Mouse (Mus musculus) embryonic facial prominence, embryonic 14.5 days (tissue): ENCODE results near the gene Slc38a9. TPM values are rescaled to one million over a fixed set of nuclear protein-coding genes. Genes with fewer than 3 reads are reported as not detected.

Source experiments
- ATAC-seq: fragments of 200-750 bp; cut with Nextera tagmentation; 2 replicates; pipeline ENCODE4 v1.8.0; 2017; ENCODE audit warnings: low read depth, moderate number of reproducible peaks, moderate TSS enrichment
- DNase-seq: peaks from one replicate; pipeline ENCODE4 v3.0.0-alpha.2; 2015; ENCODE audit warnings: low spot score
- H3K27ac ChIP-seq: fragments of 300-500 bp; sonication (generic); replicated peaks from 2 replicates; pipeline ENCODE4 v1.5.1; 2014; ENCODE audit warnings: low read depth, mild to moderate bottlenecking, low read length, moderate library complexity
- H3K27me3 ChIP-seq: fragments of 300-500 bp; sonication (generic); replicated peaks from 2 replicates; pipeline ENCODE4 v1.6.1; 2014; ENCODE audit warnings: low read length; ENCODE audit not compliant: control insufficient read depth, insufficient read depth
- H3K36me3 ChIP-seq: fragments of 300-500 bp; sonication (generic); 2 replicates; pipeline ENCODE4 v1.6.1; 2014; ENCODE audit warnings: low read length, mixed read lengths; ENCODE audit not compliant: control insufficient read depth, insufficient read depth
- H3K4me1 ChIP-seq: fragments of 300-500 bp; sonication (generic); 2 replicates; pipeline ENCODE4 v1.6.1; 2014; ENCODE audit warnings: antibody characterized with exemption, low read length; ENCODE audit not compliant: control insufficient read depth, insufficient read depth
- H3K4me2 ChIP-seq: fragments of 300-500 bp; sonication (generic); 2 replicates; pipeline ENCODE4 v1.6.1; 2014; ENCODE audit warnings: low read depth, mild to moderate bottlenecking, low read length, moderate library complexity, mixed read lengths
- H3K4me3 ChIP-seq: fragments of 300-500 bp; sonication (generic); 2 replicates; pipeline ENCODE4 v1.5.1; 2014; ENCODE audit warnings: low read depth, mild to moderate bottlenecking, low read length
- H3K9ac ChIP-seq: fragments of 300-500 bp; sonication (generic); 2 replicates; pipeline ENCODE4 v1.6.1; 2014; ENCODE audit warnings: low read depth, mild to moderate bottlenecking, low read length, moderate library complexity, mixed read lengths
- H3K9me3 ChIP-seq: fragments of 300-500 bp; sonication (generic); 2 replicates; pipeline ENCODE4 v1.6.1; 2016; ENCODE audit warnings: low read length; ENCODE audit not compliant: control insufficient read depth
- WGBS: fragments of 180-500 bp; shearing (Covaris S2); extraction: QIAGEN DNeasy Blood & Tissue Kit; methylation state at CpG from one replicate; pipeline ENCODE4 v1.1.7; 2014; 5-methylcytosine and 5-hydroxymethylcytosine counted together
- polyA plus RNA-seq: library from polyadenylated mRNA; unstranded; fragments of >200 nt; fragmentation: Nextera tagmentation; extraction: Ambion mirVana; gene quantifications from 2 replicates; pipeline ENCODE4 v1.2.1, GENCODE M21; 2014

Slc38a9 gene
- polyA plus RNA-seq, 1 experiment from 2014 or later: 13.8 TPM

DNA sequence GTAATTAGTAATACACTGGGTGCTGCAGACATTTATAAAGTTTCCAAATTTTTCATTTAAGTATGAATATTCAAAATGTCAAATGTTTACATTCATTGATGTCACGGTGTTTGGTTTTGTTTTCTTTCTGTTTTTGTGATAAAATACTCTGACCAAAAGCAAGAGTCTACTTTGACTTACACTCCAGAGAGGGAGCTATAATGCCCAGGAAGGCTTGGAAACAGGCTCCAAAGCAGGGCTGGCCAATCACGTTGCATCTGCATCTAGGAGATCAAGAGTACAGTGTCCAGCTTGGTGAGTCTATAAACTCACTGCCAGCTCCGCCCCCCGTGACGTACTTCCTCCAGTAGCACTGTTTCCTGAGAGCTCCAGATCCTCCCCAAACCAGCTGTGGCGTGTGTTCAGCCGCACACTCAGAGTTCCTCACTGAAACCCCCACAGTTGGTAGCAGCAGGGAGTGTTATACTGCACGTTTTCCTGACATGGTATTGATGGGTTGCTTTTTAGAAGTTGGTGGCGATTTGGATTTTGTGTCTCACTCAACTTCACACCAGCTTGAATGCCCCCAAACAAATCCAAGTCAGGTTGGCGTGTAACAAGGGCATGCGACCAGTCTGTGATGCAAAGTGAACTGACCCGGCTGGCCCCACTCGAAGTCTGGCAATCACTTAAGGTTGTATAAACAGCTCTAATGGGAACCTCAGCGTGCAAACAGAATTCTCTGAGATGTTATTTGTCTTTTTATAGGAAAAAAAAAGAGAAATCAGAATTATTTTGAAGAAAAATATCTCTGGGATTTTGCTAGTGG lies 74.6 kb downstream of the Slc38a9 start:
- no peaks in the 10 kb centered on the region for H3K9me3 ChIP-seq
- peaks cover 6% of the 10 kb centered on the region; the same call in 1 of the 2 replicates for H3K4me1 ChIP-seq
- H3K9ac ChIP-seq: no peak overlapping the region
- no peak overlapping the region for H3K27ac ChIP-seq
- no peak for ATAC-seq
- DNase-seq: peak; percentile 58
- H3K4me3 ChIP-seq: no peak overlapping the region
- 66% methylated on average over 14 of the region's 14 CpGs for WGBS
- H3K4me2 ChIP-seq: no peak overlapping the region
- no peaks in the 10 kb centered on the region for H3K27me3 ChIP-seq
- peaks cover 4% of the 10 kb centered on the region; the same call in 1 of the 2 replicates for H3K36me3 ChIP-seq

- ATAC-seq: no peak
- peaks cover 4% of the 10 kb centered on the region; the same call in 1 of the 2 replicates for H3K36me3 ChIP-seq
- no peak overlapping the region for H3K4me2 ChIP-seq
- no peaks in the 10 kb centered on the region for H3K9me3 ChIP-seq
- DNase-seq: no peak
- 74% methylated on average over 10 of the region's 10 CpGs for WGBS
- no peak overlapping the region for H3K4me3 ChIP-seq
- peaks cover 6% of the 10 kb centered on the region; the same call in 1 of the 2 replicates for H3K4me1 ChIP-seq
- no peaks in the 10 kb centered on the region for H3K27me3 ChIP-seq
- H3K27ac ChIP-seq: no peak overlapping the region
- no peak overlapping the region for H3K9ac ChIP-seq
Measured at GRCm38 (mm10) chr13:112736407-112736806, 75.9 kb downstream of the Slc38a9 start.

- ATAC-seq: no peak
- Histone ChIP-seq H3K27me3 (no peaks in the 10 kb centered on the region), H3K9me3 (no peaks in the 10 kb centered on the region), H3K27ac (no peak overlapping the region), H3K36me3 (no peaks in the 10 kb centered on the region), H3K4me3 (no peak overlapping the region), H3K9ac (no peak overlapping the region), H3K4me1 (peaks cover 8% of the 10 kb centered on the region), H3K4me2 (no peak overlapping the region)
- 75% methylated on average over 9 of the region's 9 CpGs for WGBS
- DNase-seq: no peak
Measured at GRCm38 (mm10) chr13:112737110-112737509, 76.6 kb downstream of the Slc38a9 start.

DNA sequence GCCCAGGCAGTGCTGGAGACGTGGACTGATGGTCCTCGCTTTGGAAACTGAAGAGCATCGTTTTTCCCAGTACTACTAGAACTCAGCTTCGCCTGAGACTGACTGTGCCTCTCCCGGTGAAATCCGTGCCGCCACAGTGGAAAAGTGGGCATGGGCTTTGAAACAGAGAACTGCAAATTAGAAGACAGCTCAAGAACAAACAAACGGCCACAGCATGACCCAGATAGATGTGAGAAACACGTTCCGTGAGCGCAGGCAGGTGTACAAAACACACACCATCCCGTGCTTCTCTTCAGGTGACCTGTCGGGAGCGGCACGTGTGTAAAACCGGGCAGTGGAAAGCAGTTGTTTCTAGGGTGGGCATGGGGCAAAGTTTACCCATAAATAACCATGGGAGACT lies 77.5 kb downstream of the Slc38a9 start:
- Histone ChIP-seq H3K9ac (no peak overlapping the region), H3K9me3 (no peaks in the 10 kb centered on the region), H3K27ac (no peak overlapping the region), H3K27me3 (no peaks in the 10 kb centered on the region), H3K4me3 (no peak overlapping the region), H3K36me3 (no peaks in the 10 kb centered on the region), H3K4me1 (peaks cover 10% of the 10 kb centered on the region), H3K4me2 (no peak overlapping the region)
- DNase-seq: no peak
- no peak for ATAC-seq
- WGBS: 87% methylated on average over 16 of the region's 16 CpGs

- no peak overlapping the region for H3K4me2 ChIP-seq
- H3K4me3 ChIP-seq: no peak overlapping the region
- DNase-seq (no peak), ATAC-seq (no peak)
- H3K9ac ChIP-seq: no peak overlapping the region
- no peaks in the 10 kb centered on the region for H3K36me3 ChIP-seq
- no peaks in the 10 kb centered on the region for H3K9me3 ChIP-seq
- 42% methylated on average over 6 of the region's 6 CpGs for WGBS
- peaks cover 7% of the 10 kb centered on the region; the same call in 1 of the 2 replicates for H3K4me1 ChIP-seq
- H3K27ac ChIP-seq: no peak overlapping the region
- H3K27me3 ChIP-seq: no peaks in the 10 kb centered on the region
Measured at GRCm38 (mm10) chr13:112740073-112740472, 79.5 kb downstream of the Slc38a9 start.

GRCm38 (mm10) chr13:112742076-112742830 lies 81.7 kb downstream of the Slc38a9 start:
- Histone ChIP-seq H3K4me3 (no peak overlapping the region), H3K9ac (no peak overlapping the region), H3K4me2 (no peak overlapping the region), H3K27ac (no peak overlapping the region), H3K27me3 (no peaks in the 10 kb centered on the region), H3K36me3 (no peaks in the 10 kb centered on the region), H3K9me3 (no peaks in the 10 kb centered on the region), H3K4me1 (peaks cover 7% of the 10 kb centered on the region; the same call in 1 of the 2 replicates)
- no peak for ATAC-seq
- DNase-seq: no peak
- WGBS: 57% methylated on average over 14 of the region's 14 CpGs

DNA sequence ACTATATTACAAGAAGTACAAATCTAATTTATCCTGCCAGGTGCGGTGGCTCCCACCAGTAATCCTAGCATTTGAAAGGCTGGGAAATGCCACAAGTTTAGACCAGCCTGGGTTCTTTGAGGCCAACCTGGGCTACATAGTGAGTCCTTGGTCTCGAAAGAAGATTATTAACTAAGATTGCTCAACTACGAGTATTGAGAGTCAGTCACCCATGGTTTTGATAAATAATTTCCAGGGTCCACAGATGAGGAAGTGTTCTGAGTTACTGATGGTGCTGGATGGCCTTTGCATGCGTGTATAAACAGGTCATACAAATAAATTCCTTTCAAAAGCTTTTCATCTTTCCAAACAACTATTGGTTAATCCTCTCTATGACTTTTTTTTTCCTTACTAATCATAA lies 83.1 kb downstream of the Slc38a9 start:
- H3K4me2 ChIP-seq: no peak overlapping the region
- peaks cover 7% of the 10 kb centered on the region; the same call in 1 of the 2 replicates for H3K4me1 ChIP-seq
- H3K9ac ChIP-seq: no peak overlapping the region
- no peaks in the 10 kb centered on the region for H3K36me3 ChIP-seq
- WGBS: 85% methylated on average over 4 of the region's 4 CpGs
- H3K4me3 ChIP-seq: no peak overlapping the region
- DNase-seq: no peak
- H3K9me3 ChIP-seq: no peaks in the 10 kb centered on the region
- H3K27ac ChIP-seq: no peak overlapping the region
- H3K27me3 ChIP-seq: no peaks in the 10 kb centered on the region
- no peak for ATAC-seq

- Histone ChIP-seq H3K4me3 (no peak overlapping the region), H3K4me2 (no peak overlapping the region), H3K9me3 (no peaks in the 10 kb centered on the region), H3K4me1 (peaks cover 7% of the 10 kb centered on the region; the same call in 1 of the 2 replicates), H3K27me3 (no peaks in the 10 kb centered on the region), H3K36me3 (no peaks in the 10 kb centered on the region), H3K9ac (no peak overlapping the region), H3K27ac (no peak overlapping the region)
- DNase-seq: no peak
- no peak for ATAC-seq
- WGBS: 83% methylated on average over 15 of the region's 15 CpGs
Measured at GRCm38 (mm10) chr13:112744061-112744849, 83.7 kb downstream of the Slc38a9 start.
